Mouse (Mus musculus) gastrocnemius, adult 2 months (tissue): ENCODE measurements at regions not wholly inside any gene's neighbourhood (a gene's known extent, or its start where the extent isn't known, plus 50 kb on each side); places are given as distances from the start of the nearest gene placed in this dataset.

Experiments
- DNase-seq: peaks from one replicate; pipeline ENCODE4 v3.0.0; 2022
- H3K27ac ChIP-seq: fragments of 200-600 bp; 2 replicates; pipeline ENCODE4 v1.8.1; 2022; ENCODE audit warnings: mild to moderate bottlenecking
- H3K4me3 ChIP-seq: fragments of 200-600 bp; 2 replicates; pipeline ENCODE4 v1.8.1; 2022; ENCODE audit warnings: mild to moderate bottlenecking, moderate library complexity
- CTCF ChIP-seq: fragments of 200-600 bp; IDR thresholded peaks from 2 replicates; pipeline ENCODE4 v1.8.1; 2022; ENCODE audit warnings: antibody characterized with exemption, mild to moderate bottlenecking, moderate library complexity
- intact Hi-C: fragments of 180-260 bp; cut with DNase I; formaldehyde crosslinking; loops from one replicate; pipeline ENCODE4 v1.15.1; 2025

DNA sequence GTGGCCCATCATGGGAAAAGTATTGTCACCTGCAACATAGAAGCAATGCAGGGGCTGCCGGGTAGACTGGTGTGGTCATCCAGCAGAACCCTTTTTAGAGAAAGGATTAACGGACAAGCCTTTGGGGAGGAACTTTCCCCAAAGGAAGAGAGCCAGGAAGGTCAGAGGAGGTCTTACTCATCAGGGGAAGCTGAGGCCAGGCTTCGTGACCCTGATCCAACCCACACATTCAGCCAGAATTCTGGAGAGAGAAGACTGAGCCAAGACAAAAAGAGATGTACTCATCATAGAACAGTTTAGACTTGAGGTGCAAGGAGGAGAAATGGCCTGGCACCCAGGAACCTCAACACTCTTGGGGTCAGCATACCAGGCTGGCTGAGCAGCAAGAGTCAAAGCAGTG is 67.9 kb upstream of the Sh3bp4 start:
- Histone ChIP-seq H3K27ac (no peak overlapping the region), H3K4me3 (no peak overlapping the region)
- TF ChIP-seq CTCF, result no peak
- DNase-seq, result peak; percentile 55
- intact Hi-C loops, result no loop called here

DNA sequence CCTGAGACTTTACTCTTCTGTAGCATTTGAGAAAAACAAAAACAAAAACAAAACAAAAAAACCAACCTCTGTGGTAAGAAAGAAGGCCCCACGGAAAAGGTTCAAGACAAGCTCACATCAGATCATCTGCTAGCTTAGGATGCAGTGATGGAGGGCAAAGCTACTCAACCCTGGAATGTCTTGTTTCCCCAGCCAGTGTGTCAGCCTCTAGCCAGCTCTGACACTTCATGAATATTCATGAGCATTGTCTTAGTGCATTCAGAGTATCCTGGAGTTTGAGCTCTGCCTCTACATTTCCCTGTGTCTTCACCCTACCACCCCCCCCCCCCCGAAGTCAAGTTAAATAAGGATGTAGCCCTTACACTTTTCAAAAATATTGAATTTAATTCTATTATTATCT is 66.5 kb upstream of the Sh3bp4 start:
- DNase-seq, result no peak
- no peak overlapping the region for H3K4me3 ChIP-seq
- TF ChIP-seq CTCF, result no peak
- no peak overlapping the region for H3K27ac ChIP-seq
- intact Hi-C loops, result no loop called here

GRCm38 (mm10) chr1:89007476-89007875 is 62.7 kb upstream of the Sh3bp4 start:
- H3K4me3 ChIP-seq, result no peak overlapping the region
- intact Hi-C loops, result no loop called here
- DNase-seq, result no peak
- no peak for TF ChIP-seq CTCF
- H3K27ac ChIP-seq, result no peak overlapping the region

DNA sequence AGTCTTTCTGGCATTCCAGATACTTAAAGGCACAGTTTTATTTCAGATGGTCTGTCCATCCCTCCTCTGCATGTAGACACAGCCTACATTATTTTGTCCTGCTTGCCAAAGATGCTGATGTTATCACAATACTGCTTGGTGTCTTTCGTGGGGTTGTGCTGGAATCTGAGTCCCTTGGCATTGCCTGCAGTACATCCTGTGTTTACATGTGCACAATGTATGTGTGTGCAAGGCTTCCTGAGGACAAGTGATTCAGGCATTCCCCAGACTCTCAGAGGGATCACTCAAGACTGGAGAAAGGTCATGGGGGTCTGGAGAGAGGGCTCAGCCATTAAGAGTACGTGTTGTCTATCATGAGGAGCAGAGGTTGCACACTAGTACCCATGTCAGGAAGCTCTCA is 60.0 kb upstream of the Sh3bp4 start:
- TF ChIP-seq CTCF, result no peak
- intact Hi-C loops, result no loop called here
- no peak overlapping the region for H3K27ac ChIP-seq
- no peak overlapping the region for H3K4me3 ChIP-seq
- no peak for DNase-seq

DNA sequence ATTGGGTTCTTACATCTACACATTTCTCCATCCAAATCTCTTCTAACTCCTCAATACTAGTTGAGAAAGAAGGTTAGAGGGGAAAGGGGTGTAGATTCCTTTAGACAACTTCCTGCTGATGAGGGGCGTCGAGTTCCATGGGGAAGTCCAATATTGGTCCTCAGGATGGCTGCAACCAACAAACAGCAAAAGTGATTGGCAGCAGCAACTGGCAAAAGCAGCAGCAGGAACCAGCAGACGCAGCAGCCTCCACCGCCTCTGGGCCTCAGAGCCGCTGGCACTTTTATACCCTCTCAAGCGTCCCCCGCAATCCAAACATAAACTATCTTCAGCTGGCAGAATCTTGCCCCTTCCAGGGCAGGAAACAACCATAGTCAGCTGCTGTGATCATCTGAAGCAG is 58.8 kb upstream of the Sh3bp4 start:
- Histone ChIP-seq H3K27ac (no peak overlapping the region), H3K4me3 (no peak overlapping the region)
- TF ChIP-seq CTCF, result no peak
- no peak for DNase-seq
- intact Hi-C loops, result no loop called here

GRCm38 (mm10) chr1:89015385-89015784 is 54.8 kb upstream of the Sh3bp4 start:
- peak overlapping the region; percentile 59 for H3K4me3 ChIP-seq

DNA sequence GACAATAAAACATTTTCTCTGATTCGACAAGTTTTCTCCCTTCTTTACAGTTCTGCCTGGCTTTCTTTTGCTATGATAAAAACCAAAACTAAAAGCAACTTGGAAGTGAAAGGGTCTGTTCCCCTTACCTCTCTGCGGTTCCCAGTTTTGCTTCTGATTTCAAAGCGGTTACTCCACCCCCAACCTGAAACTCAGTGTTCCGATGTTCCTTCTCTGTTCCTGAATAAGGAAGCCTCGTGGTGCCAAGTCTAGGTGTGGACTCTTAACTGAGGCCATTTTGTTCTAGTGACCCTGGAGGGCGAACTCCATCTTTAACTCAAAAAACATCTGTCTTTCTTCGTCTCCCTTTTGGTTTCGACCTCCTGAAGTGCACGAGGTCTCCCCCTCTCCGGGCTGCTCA is 54.4 kb upstream of the Sh3bp4 start:
- intact Hi-C loops, result no loop called here
- no peak for TF ChIP-seq CTCF
- no peak for DNase-seq
- Histone ChIP-seq H3K27ac (peak overlapping the region; percentile 60), H3K4me3 (peak overlapping the region; percentile 59)

More at GRCm38 (mm10) chr1:89015385-89015784, 54.8 kb upstream of the Sh3bp4 start:
- intact Hi-C loops, result no loop called here
- no peak for DNase-seq
- peak overlapping the region; percentile 60 for H3K27ac ChIP-seq
- TF ChIP-seq CTCF, result no peak

- no peak overlapping the region for H3K4me3 ChIP-seq
- no peak for DNase-seq
- intact Hi-C loops, result no loop called here
- TF ChIP-seq CTCF, result no peak
- H3K27ac ChIP-seq, result no peak overlapping the region
Measured at GRCm38 (mm10) chr1:89019778-89020373, 50.3 kb upstream of the Sh3bp4 start.
